Comparison of ENCODE assay signal across 26 mouse cellular contexts in the genomic region with DNA sequence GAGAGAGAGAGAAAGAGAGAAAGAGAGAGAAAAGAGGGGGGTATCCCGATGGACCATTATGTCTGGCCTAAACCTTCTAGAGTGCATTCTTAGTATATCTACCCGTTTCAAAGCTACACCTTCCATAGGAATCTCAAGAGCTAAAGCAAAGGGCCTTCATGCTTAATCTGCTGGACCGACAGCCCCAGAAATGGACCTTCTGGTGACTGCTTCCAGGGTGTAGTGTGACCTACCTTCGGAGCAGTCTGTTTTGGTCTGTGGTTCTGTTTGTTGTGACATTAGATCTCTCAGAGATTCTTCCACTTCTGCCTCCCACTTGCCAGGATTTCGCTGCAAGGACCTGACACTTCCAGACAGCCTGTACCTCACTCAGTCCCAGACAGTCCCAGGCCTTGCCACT. TPM values are rescaled to one million over a fixed set of nuclear protein-coding genes. Genes with fewer than 3 reads are reported as not detected.
A peak's percentile ranks its signal among the peaks of the same experiment; 100 is the strongest.
DNase-seq lines count a peak whose midpoint lies in the region; ATAC-seq lines count a peak whose summit lies in the region.
"Had no signal": no experiment of that assay in that cellular context is flagged by ENCODE, and none has a peak within 500 bp of the region (broad histone marks: within the 10 kb centered on the region; RNA-seq: fewer than 3 reads in every experiment).

No protein-coding gene starts in this region.

- no peaks in the 10 kb centered on the region for H3K36me3 ChIP-seq in heart, embryonic 10.5 days
- H3K36me3 ChIP-seq in midbrain, embryonic 11.5 days (ENCODE audit: control insufficient read depth, insufficient read depth, low read length) = no peaks in the 10 kb centered on the region
- no peaks in the 10 kb centered on the region for H3K36me3 ChIP-seq in midbrain, embryonic 14.5 days (ENCODE audit: control insufficient read depth, insufficient read depth, low read length)

- H3K9ac ChIP-seq in midbrain, embryonic 11.5 days (ENCODE audit: low read length) = no peak overlapping the region
- no peak overlapping the region for H3K9ac ChIP-seq in midbrain, embryonic 14.5 days (replicated peaks; ENCODE audit: low read length)

- no peak overlapping the region for H3K4me3 ChIP-seq in heart, embryonic 10.5 days
- H3K4me3 ChIP-seq in midbrain, embryonic 11.5 days (ENCODE audit: low read depth, low read length) = no peak overlapping the region
- H3K4me3 ChIP-seq in midbrain, embryonic 14.5 days (replicated peaks; ENCODE audit: low read depth, low read length) = no peak overlapping the region

- WGBS in heart, embryonic 10.5 days = 73% methylated on average over 5 of the region's 5 CpGs
- WGBS in midbrain, embryonic 11.5 days = 81% methylated on average over 5 of the region's 5 CpGs
- 85% methylated on average over 5 of the region's 5 CpGs for WGBS in midbrain, embryonic 14.5 days

- no peaks in the 10 kb centered on the region for H3K9me3 ChIP-seq in heart, embryonic 10.5 days
- no peaks in the 10 kb centered on the region for H3K9me3 ChIP-seq in midbrain, embryonic 11.5 days (ENCODE audit: control insufficient read depth, low read length)
- H3K9me3 ChIP-seq in midbrain, embryonic 14.5 days (ENCODE audit: control insufficient read depth, low read length) = no peaks in the 10 kb centered on the region
- H3K9me3 ChIP-seq: G1E had no signal

- peak; percentile 50 for DNase-seq in heart, adult 11 months
- no peak for DNase-seq in heart, adult 18-20 months
- DNase-seq in heart, embryonic 10.5 days (ENCODE audit: low spot score) = peak; percentile 64
- no peak for DNase-seq in heart, postnatal 10 days
- DNase-seq in midbrain, embryonic 11.5 days (ENCODE audit: low spot score, missing footprints) = peak; percentile 59
- no peak for DNase-seq in midbrain, embryonic 14.5 days
- DNase-seq: adrenal gland, adult 2 months; adrenal gland, adult 8-10 months; adrenal gland, postnatal 10 days; adrenal gland, postnatal 14 days; adrenal gland, postnatal 25 days; adrenal gland, postnatal 36 days; B cell, adult 2 months; cerebellum, adult 11 months; cerebellum, adult 11-12 months; cerebellum, adult 18-20 months had no signal

- H3K27me3 ChIP-seq in heart, embryonic 10.5 days (ENCODE audit: insufficient read depth, poor library complexity, severe bottlenecking) = no peaks in the 10 kb centered on the region
- H3K27me3 ChIP-seq in midbrain, embryonic 11.5 days (ENCODE audit: control insufficient read depth, insufficient read depth, low read length) = no peaks in the 10 kb centered on the region
- no peaks in the 10 kb centered on the region for H3K27me3 ChIP-seq in midbrain, embryonic 14.5 days (ENCODE audit: control insufficient read depth, insufficient read depth, low read length)

- H3K4me2 ChIP-seq in midbrain, embryonic 11.5 days = no peak overlapping the region
- H3K4me2 ChIP-seq in midbrain, embryonic 14.5 days (ENCODE audit: low read length) = no peak overlapping the region

- ATAC-seq in midbrain, embryonic 11.5 days (ENCODE audit: low FRiP score) = no peak
- no peak for ATAC-seq in midbrain, embryonic 14.5 days (ENCODE audit: low FRiP score, low TSS enrichment)
- ATAC-seq: activated CD4-positive, CD25-positive, alpha-beta regulatory T cell, adult 4 months; CD4-positive, CD25-positive, alpha-beta regulatory T cell, adult 4 months; Patski had no signal

- intact Hi-C loops in heart, postnatal 10 days (cut with DNase I) = loop anchor here (5.0 kb wide), 1 partner anchor 53 kb away; no protein-coding TSS in a partner anchor

- H3K27ac ChIP-seq in heart, embryonic 10.5 days = no peak overlapping the region
- no peak overlapping the region for H3K27ac ChIP-seq in midbrain, embryonic 11.5 days (ENCODE audit: low read depth, low read length)
- H3K27ac ChIP-seq in midbrain, embryonic 14.5 days (replicated peaks; ENCODE audit: low read depth, low read length) = no peak overlapping the region

- no peaks in the 10 kb centered on the region; the same call in 1 of the 2 replicates for H3K4me1 ChIP-seq in heart, embryonic 10.5 days
- H3K4me1 ChIP-seq in midbrain, embryonic 11.5 days (ENCODE audit: control insufficient read depth, insufficient read depth, low read length) = no peaks in the 10 kb centered on the region; the same call in 1 of the 2 replicates
- no peaks in the 10 kb centered on the region for H3K4me1 ChIP-seq in midbrain, embryonic 14.5 days (ENCODE audit: control insufficient read depth, insufficient read depth, low read length)

RNA-seq across cellular contexts. Expression of a gene that starts 11.7 kb away (rescaled TPM):
- total RNA-seq in heart, adult 18-20 months (2021) = 100 to 1,000 TPM; 181 to 202 TPM
- 750 and 752 TPM in 2 replicates for polyA plus RNA-seq in heart, embryonic 10.5 days (2016; fragmentation: Nextera tagmentation; extraction: Ambion mirVana)
- total RNA-seq in heart, postnatal 10 days (2021) = 100 to 1,000 TPM; 184 to 195 TPM
- polyA plus RNA-seq in midbrain, embryonic 11.5 days (2014; fragmentation: Nextera tagmentation; extraction: Ambion mirVana) = 1,003 and 1,028 TPM in 2 replicates
- 1,539 and 1,832 TPM in 2 replicates for polyA plus RNA-seq in midbrain, embryonic 14.5 days (2014; fragmentation: Nextera tagmentation; extraction: Ambion mirVana)

RNA-seq across cellular contexts. Expression of a gene that starts 28.1 kb away (rescaled TPM):
- total RNA-seq in heart, adult 18-20 months (2021) = not detected
- polyA plus RNA-seq in heart, embryonic 10.5 days (2016; fragmentation: Nextera tagmentation; extraction: Ambion mirVana) = not detected in 2 replicates
- total RNA-seq in heart, postnatal 10 days (2021) = not detected
- 0.08 and 0.36 TPM in 2 replicates for polyA plus RNA-seq in midbrain, embryonic 11.5 days (2014; fragmentation: Nextera tagmentation; extraction: Ambion mirVana)
- 0.22 TPM in 1 of 2 replicates, not detected in the other for polyA plus RNA-seq in midbrain, embryonic 14.5 days (2014; fragmentation: Nextera tagmentation; extraction: Ambion mirVana)
- total RNA-seq: adrenal gland, adult 2 months; adrenal gland, adult 8-10 months; adrenal gland, postnatal 14 days; adrenal gland, postnatal 25 days; adrenal gland, postnatal 36 days; MEL had no signal
- polyA plus RNA-seq: activated CD4-positive, CD25-positive, alpha-beta regulatory T cell, adult 4 months; C2C12; G1E; Patski had no signal

RNA-seq across cellular contexts. Expression of a gene that starts 30.8 kb away (rescaled TPM):
- not detected for total RNA-seq in heart, adult 18-20 months (2021)
- not detected in 2 replicates for polyA plus RNA-seq in heart, embryonic 10.5 days (2016; fragmentation: Nextera tagmentation; extraction: Ambion mirVana)
- not detected for total RNA-seq in heart, postnatal 10 days (2021)
- 0.20 and 0.51 TPM in 2 replicates for polyA plus RNA-seq in midbrain, embryonic 11.5 days (2014; fragmentation: Nextera tagmentation; extraction: Ambion mirVana)
- 0.18 TPM in 1 of 2 replicates, not detected in the other for polyA plus RNA-seq in midbrain, embryonic 14.5 days (2014; fragmentation: Nextera tagmentation; extraction: Ambion mirVana)
- total RNA-seq: adrenal gland, adult 18-20 months; adrenal gland, adult 2 months; adrenal gland, adult 8-10 months; adrenal gland, postnatal 10 days; adrenal gland, postnatal 14 days; adrenal gland, postnatal 25 days; adrenal gland, postnatal 36 days; adrenal gland, postnatal 4 days; CH12.LX; ES-E14; MEL had no signal
- polyA plus RNA-seq: activated CD4-positive, CD25-positive, alpha-beta regulatory T cell, adult 4 months; adrenal gland, adult 2 months; C2C12; CD4-positive, CD25-positive, alpha-beta regulatory T cell, adult 4 months; G1E; Patski had no signal

RNA-seq across cellular contexts. Expression of a gene that starts 35.4 kb away (rescaled TPM):
- 100 to 1,000 TPM; 134 to 143 TPM for total RNA-seq in heart, adult 18-20 months (2021)
- polyA plus RNA-seq in heart, embryonic 10.5 days (2016; fragmentation: Nextera tagmentation; extraction: Ambion mirVana) = 136 and 152 TPM in 2 replicates
- total RNA-seq in heart, postnatal 10 days (2021) = 100 to 1,000 TPM; 152 to 153 TPM
- polyA plus RNA-seq in midbrain, embryonic 11.5 days (2014; fragmentation: Nextera tagmentation; extraction: Ambion mirVana) = 186 and 187 TPM in 2 replicates
- polyA plus RNA-seq in midbrain, embryonic 14.5 days (2014; fragmentation: Nextera tagmentation; extraction: Ambion mirVana) = 135 and 136 TPM in 2 replicates

RNA-seq across cellular contexts. Expression of a gene that starts 56.8 kb away (rescaled TPM):
- 10 to 100 TPM; 65.8 to 77.3 TPM for total RNA-seq in heart, adult 18-20 months (2021)
- 22.1 and 26.2 TPM in 2 replicates for polyA plus RNA-seq in heart, embryonic 10.5 days (2016; fragmentation: Nextera tagmentation; extraction: Ambion mirVana)
- 100 to 1,000 TPM; 224 to 236 TPM for total RNA-seq in heart, postnatal 10 days (2021)
- polyA plus RNA-seq in midbrain, embryonic 11.5 days (2014; fragmentation: Nextera tagmentation; extraction: Ambion mirVana) = 8.9 and 10.9 TPM in 2 replicates
- polyA plus RNA-seq in midbrain, embryonic 14.5 days (2014; fragmentation: Nextera tagmentation; extraction: Ambion mirVana) = 3.1 and 3.9 TPM in 2 replicates

Comparison
In these comparisons a context has a peak if more than half of its experiments do, and no peak if none do; other contexts are left out.
1. DNase-seq: peak in heart, adult 11 months (single experiment), heart, embryonic 10.5 days (single experiment) and midbrain, embryonic 11.5 days (single experiment); none in heart, adult 18-20 months (0 of 2), heart, postnatal 10 days (0 of 2) and midbrain, embryonic 14.5 days (single experiment).